Mouse (Mus musculus) liver, embryonic 14.5 days (tissue): ENCODE data around the gene Sema4d.

Experiments
- CTCF ChIP-seq: IDR thresholded peaks from 2 replicates; pipeline ENCODE4 v1.5.1; 2016; ENCODE audit warnings: antibody characterized with exemption, low read depth, control low read depth
- EP300 ChIP-seq: IDR thresholded peaks from 2 replicates; pipeline ENCODE4 v1.6.1; 2016; ENCODE audit warnings: antibody characterized with exemption, low read depth

GRCm38 (mm10) chr13:51832491-51832890 is 38.9 kb upstream of the Sema4d start:
- 0 out of 2 replicates have a peak, but pooled peaks have one; percentile 13 for TF ChIP-seq CTCF
- TF ChIP-seq EP300 = no peak
